Mouse (Mus musculus) olfactory bulb, adult 2 months (tissue): Measurements from ENCODE around the gene Gm45521.

Experiments used
- CTCF ChIP-seq: fragments of 200-500 bp; IDR thresholded peaks from 2 replicates; pipeline ENCODE4 v1.5.1; 2012; ENCODE audit warnings: low read depth, mild to moderate bottlenecking, low read length, moderate library complexity; ENCODE audit not compliant: insufficient read depth
- POLR2A ChIP-seq: fragments of 200-500 bp; IDR thresholded peaks from 2 replicates; pipeline ENCODE4 v1.6.1; 2012; ENCODE audit warnings: mild to moderate bottlenecking, low read depth, low read length, moderate library complexity; ENCODE audit not compliant: insufficient read depth

DNA sequence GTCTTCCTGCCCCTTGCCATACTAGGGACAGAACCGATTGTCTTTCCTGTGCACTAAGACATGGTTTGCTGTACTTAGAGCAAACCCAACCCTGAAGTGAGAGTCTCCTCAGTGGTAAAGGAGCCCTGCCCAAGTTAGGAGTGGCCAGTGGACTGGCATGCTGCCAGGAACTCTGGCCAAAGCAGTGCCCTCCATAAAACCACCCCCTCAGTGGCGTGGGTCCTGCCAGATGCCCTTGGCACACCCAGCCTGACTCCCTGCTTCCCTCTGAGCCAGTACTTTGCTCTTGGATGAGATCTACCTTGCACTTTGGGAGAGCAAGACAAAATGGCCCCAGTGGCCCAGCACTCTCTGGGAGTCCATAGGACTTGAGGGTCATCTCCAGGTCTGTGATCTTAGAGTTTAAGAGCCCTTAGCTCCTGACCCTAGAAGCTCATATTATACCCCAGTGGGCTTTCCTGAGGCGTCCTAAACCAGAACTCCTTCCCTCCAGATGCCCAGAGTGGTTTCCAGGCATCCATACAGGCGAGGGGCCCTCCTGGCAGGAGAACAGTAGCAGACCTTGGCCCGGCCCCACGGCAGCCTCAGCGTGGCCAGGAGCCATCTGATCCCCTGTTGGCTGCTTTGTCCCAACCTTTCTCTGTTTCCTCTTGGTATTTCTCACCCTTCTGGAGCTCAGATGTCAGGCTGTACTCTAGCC is 13.8 kb upstream of the Gm45521 start:
- no peak for TF ChIP-seq CTCF
- TF ChIP-seq POLR2A: no peak
